Mouse (Mus musculus) frontal cortex, postnatal 10 days (tissue): ENCODE data around the gene Myo6.
"Not testable (repeated sequence)": the region's sequence is repeated elsewhere in the genome, so short reads cannot be mapped to it uniquely, and the experiment has no call there.

Source experiments
- DNase-seq, 2 experiments: peaks; one replicate each; pipeline ENCODE4 v3.0.0; 2022; ENCODE audit warnings: low spot score in 2 of 2, mixed read lengths in 1 of 2

Gene Myo6

DNA sequence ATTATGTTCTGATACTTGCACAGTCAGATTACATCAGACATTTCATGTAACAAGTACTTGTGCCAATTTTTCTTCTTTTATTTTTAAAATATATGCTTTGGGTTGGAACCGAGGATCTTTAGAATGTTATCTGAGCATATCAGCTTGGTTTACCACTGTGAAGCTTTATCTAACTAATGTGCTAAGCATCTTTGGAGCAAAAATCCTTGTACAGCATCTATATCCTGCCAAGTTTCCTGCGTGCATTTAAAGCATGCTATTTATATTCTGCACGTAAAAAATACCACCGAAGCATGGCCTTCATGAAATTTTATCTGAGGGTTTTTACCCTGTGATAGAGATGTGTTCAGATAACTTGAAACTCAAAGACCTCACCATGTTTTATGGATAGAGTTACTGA lies 131.3 kb downstream of the Myo6 start:
- DNase-seq, result no peak

DNA sequence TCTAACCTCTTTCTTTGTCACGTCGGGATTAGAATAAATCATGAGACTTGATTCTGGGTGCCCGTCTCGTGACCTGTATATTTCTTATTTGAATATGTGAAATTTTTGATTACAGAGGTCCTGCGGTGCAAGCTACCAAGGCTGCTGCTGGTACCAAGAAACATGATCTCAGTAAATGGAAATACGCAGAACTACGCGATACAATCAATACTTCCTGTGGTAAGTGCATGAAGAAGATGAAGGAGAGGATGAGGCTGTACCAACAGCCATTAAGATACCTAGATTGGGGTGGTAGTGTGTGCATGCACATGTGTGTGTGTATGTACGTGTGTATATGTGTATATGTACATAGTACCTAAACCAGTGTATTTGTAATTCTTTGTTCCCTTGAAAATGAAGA lies 134.2 kb downstream of the Myo6 start:
- no peak for DNase-seq

DNA sequence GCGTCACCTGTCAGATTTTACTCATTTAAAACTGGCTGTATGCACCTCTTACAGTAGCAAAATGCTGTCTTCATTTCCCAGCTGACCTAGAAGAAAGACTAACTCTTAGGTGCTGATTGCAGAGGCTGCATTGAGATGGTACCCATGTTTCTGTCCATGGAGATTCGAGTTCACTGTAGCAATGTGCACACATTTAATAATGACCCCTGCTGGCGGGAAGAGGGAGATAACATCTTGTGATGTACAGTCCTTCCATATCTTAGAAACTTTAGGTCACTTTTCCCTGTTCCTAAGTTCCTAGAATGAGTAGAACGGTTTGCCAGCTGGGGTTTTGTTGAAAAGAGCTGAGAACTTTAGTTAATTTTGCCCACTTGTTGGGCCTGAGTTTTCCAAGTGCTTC lies 138.7 kb downstream of the Myo6 start:
- no peak for DNase-seq

DNA sequence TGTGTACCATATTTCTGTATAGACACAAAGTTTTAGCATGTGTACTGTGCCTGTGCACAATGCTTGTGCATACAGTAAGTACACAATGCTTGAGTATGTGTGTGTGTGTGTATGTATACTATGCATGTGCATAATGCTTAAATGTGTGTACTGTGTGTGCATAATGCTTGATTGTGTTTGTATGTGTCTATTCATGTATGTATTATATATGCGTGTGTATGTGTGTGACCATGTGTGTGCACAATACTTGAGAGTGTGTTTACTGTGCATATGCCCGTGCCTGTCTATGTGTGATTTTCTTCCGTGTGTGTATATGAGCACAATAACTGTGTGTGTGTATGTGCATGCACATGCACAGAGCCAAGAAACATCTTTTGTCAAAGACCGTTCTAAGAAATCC lies 141.6 kb downstream of the Myo6 start:
- DNase-seq, result no peak

DNA sequence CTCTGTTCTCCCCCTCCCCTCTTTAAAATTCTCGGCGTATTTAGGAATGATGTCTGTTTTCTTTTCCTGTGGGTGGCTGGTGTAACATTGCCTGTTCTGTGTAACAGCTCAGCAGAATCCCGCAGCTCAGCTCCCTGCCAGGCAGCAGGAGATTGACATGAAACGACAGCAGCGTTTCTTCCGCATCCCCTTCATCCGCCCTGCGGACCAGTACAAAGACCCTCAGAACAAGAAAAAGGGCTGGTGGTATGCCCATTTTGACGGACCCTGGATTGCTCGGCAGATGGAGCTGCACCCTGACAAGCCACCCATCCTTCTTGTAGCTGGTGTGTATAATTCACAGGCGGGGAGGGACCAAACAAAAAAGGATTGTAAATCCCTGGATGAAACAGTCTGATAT lies 142.0 kb downstream of the Myo6 start:
- peak in 1 of 2 experiments; percentile 17 for DNase-seq

DNA sequence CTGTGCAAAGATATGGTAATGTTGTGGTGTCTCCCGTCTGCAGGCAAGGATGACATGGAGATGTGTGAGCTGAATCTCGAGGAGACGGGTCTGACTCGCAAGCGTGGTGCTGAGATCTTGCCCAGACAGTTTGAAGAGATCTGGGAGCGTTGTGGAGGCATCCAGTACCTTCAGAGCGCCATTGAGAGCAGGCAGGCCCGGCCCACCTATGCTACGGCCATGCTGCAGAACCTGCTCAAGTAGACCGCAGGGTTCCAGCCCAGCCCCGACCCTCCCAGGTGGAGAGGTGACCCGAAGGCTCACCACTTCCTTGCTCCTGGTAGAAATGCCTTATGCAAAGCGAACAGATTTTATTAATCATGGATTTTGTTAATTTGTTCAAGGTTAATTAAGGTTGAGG lies 142.8 kb downstream of the Myo6 start:
- DNase-seq, result peak in 1 of 2 experiments; percentile 7

DNA sequence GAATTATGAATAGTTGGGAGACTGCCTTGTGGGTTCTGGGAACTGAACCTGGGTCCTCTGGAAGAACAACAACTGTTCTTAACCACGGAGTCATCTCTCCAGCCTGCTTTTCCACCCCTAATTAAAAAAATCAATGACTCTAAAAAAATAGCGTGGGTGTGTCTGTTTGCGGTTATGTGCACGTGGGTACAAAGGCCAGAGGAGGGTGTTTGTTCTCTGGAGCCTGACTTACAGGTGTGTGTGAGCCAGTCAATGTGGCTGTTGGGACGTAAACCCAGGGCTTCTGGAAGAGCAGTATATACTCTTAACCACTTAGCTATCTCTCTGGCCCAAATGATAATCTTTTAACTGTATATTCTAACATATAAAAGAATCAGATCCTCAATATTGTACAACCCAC lies 148.8 kb downstream of the Myo6 start:
- no peak for DNase-seq

DNA sequence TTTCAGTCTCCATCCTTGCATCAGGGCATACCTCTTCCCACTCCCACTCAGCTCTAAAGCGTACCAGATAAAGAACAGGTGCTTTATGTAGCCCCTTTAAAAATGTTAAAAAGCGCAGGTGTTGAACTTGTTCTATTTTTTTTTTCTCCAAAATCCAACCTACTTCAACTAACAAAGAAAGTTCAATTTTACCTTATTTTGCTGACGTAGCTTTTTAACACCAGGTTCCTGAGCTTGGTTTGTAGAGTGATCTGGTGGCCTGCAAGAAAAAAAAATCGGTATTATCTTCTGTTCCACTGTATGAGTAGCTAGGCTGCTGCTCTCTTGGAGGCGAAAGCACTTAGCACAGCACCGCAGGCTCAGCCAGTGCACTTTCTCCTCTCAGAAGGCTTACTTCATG lies 151.1 kb downstream of the Myo6 start:
- DNase-seq, result no peak

DNA sequence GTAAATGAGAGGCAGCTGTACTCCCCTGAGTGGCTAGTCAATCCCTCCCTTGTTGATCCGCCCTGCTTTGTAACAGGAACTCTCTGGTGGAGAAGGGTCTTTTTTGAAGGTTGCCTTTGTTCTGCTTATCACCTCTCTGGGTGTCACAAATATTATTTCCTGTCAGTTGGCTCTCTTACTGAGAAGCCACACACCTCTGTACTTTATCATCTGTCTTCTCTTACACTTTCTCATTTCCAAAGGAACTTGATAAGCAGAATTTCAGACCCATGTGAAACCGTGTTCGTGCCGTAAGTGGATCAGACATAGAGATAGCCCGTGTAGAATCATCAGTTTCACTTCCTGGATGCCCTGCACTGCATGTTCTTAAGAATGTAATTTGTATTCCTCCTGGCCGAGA lies 153.2 kb downstream of the Myo6 start:
- DNase-seq, result no peak

DNA sequence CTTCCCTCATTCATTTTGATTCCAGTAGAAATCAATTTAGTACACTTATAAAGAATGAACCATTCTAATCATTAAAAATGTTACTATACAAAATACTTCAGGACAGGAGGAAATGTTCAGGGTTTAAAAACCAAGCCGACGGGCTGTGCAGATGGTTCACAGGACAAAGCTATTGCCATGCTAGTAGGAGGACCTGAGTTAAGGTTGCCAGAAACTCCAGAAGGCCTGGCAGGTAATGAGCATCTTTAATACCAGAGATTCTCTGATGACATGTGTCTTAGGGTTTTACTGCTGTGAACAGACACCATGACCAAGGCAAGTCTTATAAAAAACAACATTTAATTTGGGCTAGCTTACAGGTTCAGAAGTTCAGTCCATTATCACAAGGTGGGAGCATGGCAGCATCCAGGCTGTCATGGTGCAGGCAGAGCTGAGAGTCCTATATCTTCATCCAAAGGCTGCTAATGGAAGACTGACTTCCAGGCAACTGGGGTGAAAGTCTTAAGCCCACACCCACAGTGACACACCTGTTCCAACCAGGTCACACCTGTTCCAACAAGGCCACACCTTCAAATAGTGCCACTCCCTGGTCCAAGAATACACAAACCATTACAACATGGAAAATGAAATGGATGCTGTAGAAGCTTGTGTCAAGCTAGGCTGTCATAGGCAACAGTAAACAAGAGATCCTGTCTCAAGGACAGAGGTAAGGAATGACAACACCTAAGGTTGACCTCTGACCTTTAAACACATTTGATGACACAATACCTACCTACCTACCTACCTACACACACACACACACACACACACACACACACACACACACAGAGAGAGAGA lies 156.4 kb downstream of the Myo6 start:
- not testable (repeated sequence) for DNase-seq

DNA sequence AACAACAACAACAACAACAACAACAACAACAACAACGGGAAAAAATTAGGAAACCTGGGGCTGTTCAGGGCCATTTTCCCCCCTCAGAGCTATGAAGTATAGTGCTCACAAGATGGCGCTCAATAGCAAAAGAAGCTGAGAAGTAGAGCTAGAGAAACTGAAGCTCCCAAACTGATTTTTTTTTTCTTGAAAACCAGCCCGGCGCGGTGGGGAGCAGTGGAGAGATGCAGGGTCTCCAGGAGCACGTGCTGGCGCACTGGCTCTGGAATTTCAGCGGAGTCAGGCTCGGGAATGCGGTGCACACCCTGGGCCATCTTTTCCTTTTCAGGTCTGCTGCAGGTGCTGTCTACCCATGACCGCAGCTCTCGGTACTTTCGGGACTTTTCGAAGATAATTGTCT lies 167.3 kb downstream of the Myo6 start:
- DNase-seq, result peak; percentile 40 to 46

DNA sequence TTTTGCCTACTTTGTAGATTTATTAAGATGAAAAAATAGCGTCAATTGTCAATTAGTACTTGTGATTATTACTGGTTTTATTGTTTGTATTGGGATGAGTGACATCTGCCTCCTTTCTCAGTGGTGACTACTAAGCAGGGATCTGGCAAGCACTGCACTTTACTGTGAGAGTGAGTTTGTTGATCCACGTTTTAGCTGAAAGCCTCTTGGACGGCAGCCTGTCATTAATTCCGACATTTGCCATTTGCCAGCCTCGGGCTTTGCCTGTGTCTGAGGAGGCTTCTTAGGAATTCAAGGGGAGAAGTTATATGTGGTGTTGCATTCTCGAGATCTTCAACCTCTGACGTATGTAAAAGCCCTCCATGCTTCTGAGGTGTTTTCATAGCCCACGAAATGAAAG lies 168.6 kb downstream of the Myo6 start:
- no peak for DNase-seq

DNA sequence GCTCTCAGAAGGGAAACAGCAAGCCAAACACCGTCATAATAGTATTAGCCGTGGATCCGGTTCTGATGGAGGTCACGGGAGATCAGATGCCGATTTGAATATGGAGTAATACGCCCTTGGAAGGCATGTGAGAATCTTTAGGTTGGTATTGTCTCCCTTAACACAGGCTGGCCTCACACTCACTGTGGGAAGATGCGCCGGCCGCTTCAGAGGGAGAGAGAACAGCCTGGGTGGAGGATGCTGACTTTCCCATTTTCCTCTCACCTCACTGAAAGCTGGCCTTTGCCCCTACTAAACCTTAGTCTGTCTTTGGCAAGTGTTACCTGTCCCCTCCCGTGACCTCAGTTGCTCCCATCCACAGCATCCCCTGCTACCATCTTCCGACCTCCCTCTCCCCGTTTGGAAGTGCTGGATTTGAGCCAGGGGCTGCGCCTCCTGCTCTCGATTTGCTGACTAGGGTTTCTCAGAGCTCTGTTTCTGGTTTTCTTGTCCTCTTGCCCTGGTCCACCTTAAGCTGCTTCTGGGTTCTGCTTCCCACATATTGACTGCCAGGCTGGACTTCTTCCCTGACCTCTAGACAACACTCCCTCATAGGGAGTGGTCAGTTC lies 169.3 kb downstream of the Myo6 start:
- DNase-seq, result peak in 1 of 2 experiments; percentile 8

DNA sequence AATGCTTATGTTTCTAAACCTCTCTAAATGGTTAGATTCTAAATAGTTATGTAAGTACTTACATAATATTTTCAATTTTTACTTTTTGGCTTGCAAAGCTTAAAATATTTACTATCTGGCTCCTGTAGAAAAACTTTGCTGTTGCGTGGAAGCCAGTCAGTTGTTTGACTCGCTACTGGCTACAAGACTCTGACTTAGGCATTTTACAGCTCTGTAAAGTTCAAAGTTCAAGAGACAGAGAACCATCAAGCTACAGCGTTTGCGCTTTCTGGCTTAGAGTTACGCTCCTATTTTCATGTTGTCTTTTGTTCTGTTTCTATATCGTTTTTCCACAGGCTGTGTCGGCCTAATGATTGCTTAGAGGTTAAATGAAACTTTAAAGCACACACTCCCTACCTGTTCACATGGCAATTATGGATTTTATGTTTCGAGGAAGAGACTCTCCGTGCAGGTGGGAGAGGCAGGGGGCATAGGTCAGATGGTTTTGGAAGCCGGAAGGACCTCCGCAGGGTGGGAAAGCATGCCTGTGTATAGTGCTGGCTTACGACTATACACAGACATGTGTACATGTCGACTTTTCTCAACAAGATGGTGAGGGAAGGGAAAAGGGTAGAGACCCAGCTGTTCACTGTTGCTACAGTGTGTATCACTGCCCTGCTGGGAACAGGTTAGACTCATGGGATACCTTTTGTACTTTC lies 171.0 kb downstream of the Myo6 start:
- no peak for DNase-seq

DNA sequence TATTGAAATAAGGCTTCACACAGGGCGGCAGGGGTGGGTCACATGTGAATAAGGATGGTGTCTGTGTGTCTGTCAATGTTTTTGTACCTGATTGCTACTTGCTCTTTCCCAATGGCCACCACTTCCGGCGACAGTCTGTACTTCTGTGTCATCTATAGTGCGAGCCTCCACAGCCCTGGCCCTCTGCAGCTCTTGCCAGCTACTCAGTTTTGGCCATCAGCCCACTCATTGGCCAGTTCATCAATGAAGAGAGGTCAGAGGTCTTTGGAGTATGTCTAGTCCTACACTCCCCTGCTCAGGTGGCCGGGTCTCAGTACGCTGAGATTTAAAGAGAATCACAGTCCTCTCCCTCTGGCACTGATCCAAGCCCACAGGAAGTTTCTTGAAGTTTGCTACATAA lies 173.2 kb downstream of the Myo6 start:
- DNase-seq, result no peak

DNA sequence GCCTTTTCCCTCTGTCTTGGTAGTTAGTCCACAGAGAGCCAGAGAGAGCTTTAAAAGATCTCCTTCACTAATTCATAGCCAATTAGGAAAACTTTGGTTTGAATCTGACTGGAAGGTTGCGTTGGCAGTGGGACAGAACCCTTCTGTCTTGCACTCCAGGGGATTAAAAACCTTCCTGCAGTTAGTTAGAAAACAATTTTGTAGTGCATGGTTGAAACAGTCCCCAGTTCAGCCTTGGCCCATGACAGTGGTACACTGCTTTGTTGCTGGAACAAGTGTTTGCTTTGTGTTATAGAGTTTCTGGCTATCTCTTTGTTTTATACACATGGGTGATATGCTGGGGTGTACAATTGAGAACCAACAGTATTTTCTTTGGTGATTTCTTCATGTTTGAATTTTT lies 176.1 kb downstream of the Myo6 start:
- no peak for DNase-seq

DNA sequence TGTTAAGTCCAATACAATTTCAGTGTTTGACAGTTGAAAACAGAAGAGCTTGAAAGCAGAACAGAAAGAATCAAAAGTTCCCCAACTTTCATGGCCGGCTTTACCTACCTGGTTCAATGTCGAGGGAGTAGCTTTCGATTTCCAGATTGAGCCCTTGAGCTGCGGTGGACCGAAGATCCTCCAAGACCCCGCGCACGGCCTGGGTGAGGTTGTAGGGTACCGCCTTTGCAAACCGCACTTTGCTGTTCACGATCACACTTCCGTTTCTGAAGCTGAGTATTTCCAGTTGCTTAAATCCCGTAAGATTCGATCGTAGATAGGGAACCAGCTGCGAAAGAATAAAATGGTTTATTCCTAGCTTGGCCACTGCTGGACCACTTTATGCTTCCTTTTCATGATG lies 176.9 kb downstream of the Myo6 start:
- no peak for DNase-seq

DNA sequence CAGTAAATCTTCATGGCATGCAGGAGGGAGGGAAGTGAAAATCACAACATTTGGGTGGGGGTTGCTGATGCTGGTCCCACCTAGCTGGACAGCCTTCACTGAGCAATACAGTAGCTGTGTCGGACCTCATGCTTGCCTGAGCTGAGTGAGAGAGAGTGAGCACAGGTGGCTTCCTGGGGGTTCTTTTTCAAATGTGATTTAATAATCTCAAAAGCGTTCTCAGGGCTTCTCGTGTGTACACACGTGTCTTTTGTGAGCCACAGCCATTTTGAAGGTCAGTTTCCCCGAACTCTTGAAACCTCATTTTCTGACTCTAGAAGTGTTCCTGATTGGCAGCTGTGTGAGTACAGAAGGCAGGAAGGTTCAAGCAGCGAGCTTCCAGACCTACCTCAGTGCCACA lies 177.7 kb downstream of the Myo6 start:
- no peak for DNase-seq

DNA sequence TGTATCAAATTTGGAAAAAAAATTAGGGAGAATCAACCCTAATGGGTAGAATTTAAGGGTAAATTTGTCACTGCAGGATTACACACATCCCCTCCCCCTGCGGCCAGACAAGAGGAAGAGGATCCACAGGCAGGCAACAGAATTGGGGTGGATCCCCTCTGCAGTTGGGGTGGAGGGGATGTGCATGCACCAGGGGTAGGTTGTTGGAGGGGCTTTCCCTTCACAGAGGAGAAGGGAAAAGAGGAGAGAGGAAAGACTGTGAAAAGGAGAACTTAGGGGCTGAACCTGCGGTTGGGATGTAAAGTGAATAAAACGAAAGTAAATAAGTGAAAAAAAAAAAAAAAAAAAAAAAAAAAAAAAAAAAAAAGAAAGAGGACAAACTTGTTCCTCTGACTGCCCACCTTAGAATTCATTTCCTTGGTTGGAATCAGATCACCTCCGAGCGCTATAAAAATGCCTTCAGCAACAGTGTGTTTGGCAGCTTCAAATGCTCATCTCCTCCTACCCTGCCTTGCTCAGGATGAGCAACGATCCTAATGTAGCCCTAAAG lies 179.7 kb downstream of the Myo6 start:
- no peak for DNase-seq

DNA sequence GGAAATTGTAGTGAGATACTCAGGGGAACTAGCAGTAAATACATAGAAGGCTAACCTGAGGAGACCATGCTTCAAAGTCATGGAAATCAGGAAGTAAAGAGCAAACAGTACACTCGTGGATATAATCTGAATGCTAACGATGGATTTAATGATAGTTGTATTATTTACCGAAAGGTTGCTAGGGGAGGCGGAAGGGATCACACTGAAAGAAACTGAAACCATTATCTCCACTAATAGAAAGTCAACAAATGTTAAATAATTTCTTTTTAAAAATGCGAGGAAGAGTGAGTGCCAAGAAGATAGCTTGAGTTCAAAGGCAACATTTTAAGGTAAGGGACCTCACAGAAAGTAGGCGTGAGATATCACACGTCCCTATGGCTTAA lies 186.5 kb downstream of the Myo6 start:
- no peak for DNase-seq

DNA sequence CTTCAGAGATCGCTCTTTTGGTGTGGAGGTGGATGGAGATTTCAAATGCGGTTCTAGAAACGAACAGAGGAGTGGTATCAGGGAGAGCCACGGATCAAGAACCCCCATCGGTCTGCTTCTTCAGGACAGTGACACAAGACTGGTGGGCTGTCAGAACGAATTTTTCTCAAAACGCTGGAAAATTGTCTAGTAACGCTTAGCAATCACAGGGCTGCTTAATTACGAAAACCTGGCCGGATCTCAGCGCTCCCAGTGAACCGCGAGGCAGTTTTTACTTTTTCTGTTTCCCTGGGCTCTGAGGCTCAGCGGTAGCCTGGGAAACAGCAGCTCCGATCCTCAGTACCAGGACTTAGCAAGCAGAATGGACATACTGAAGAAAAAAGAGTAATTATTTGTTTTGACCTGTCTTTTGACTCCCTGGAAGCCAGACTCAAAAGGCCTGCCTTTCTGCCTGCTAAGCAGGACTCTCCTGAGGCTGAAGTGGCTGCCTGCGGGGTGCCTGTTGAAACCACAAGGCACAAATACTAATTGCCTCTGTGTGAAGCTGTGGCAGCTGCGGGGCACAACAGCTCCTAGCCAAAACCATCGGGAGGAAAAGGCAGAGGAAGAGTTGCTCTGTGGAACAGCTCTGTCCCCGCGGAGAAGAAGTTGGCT lies 187.0 kb downstream of the Myo6 start:
- no peak for DNase-seq

DNA sequence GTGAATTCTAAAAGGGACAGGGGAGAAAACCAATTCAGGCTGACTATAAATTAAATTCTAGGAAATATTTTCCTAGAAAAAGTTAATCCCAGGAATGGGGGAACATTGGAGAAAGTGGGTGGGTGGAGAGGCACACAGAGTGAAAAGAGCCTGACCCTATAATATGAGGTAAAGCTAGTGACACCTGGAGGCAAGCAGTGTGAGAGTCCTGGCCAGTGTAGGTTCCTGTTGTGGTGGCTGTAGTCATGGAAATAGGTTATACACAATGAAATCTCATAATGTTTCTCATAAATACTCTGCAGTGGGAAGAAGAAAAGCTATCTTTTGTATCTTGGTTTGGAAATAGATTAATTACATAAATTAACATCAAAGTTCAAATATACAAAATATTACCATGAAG lies 195.2 kb downstream of the Myo6 start:
- DNase-seq, result no peak
